Mouse (Mus musculus): ENCODE results near the gene Gatm.

Gene Gatm

DNA sequence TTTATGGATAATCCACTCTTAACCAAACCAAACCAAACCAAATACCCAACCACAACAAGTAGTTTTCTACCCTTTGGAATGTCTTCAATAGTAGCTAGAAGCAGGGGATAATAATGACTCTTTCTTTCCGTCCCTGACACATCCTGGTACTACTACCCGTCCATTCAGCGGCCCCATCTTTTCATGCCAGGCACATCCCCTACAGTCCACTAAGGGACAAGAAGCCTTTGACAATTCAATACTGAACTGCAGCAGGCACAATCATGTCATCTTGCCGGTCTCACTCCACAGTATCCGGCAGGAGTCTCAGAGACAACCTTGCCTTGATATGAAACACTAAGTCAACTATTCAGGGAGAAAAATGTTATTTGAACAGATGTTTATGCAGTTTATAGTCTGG lies 5.3 kb downstream of the Gatm start:
- DNase-seq = no peak

DNA sequence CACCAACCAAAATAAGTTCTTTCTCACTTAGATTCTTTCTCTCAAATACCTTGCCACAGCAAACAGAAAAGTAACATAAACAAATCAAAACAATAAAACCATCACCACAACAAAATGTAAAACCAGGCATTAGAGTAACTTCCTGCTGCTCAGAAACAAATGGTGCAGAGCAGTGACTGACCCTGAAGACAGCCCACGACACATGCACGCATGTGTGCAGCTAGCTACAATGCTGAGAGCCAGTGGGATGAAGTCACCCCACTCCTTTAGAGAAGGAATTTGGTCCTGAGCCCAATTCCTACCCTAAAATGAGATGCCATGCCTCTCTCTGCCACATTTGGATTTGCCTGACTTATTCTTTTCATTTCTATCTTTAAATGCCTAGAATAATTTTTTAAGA lies 9.7 kb downstream of the Gatm start:
- no peak for DNase-seq

DNA sequence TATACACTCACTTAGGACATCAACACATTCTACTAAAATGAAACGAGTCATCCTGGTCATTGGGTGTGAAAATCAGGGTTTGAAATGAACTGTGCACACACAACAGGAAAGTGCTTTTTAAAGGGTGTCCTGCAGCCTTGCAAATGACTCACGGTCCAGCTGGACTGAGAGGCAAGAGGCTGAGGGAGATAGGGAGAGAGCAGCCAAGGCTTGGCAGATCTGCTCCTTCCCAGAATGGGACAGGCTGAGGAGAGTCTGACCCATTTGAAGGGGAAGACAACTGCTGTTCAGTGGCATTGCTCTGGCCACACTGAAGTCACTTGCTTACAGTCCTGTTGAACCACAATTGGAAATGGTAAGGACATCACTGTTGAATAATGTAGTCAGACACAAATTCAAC lies 11.4 kb downstream of the Gatm start:
- no peak for DNase-seq

DNA sequence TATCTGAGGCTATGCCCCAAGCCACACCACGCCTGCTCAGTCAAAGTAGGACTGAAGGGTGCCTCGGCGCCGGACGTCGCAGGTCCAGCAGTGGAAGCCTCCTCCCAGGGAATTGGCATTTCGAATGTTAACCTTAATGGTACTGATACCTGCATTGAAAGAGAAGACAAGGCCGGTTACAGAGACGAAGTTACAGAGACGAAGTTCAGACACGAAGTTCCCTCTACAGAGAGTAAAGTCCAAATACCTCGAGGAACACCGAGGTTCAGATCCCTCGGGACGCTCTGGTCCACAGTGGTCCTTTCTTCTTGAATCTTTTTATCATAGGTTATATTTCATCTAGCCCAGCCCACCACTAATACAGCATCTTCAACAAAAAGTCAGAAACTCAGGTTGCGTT lies 15.6 kb downstream of the Gatm start:
- no peak for DNase-seq

DNA sequence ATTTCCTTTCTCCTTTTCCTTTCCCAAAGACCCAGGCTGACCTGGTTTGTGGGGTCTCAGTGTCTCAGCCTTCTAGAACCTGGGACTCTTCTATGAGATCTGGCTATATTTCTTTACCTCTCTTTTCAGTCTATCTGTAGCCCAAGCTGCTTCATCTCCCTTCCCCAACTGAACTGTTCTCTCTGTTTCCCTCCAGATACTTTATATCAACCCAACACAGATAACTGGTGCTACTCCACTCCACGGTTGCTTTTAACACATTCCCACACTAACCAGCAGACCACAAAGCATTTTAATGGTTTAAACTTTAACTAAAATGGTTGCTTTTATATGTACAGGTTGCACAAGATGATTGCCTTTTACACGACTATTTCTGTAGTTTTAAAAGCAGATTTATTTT lies 19.9 kb downstream of the Gatm start:
- no peak for DNase-seq

DNA sequence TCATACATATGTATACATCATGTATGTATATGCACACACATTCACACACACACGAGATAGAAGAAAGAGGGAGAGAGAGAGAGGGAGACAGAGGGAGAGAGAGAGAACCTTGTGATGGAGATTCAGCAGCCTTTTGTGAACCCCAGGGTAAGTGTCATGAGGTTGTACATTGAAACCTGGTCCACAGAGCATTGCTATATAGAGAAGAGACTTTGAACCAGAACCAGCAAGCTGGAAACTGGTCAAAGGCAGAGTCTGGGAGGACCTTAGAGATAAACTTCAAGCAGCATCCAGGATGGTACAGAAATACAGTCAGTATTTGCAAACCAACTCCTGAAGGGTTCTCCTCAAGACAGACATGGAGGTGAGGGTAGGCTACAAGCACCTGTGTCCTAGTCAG lies 20.8 kb downstream of the Gatm start:
- DNase-seq = no peak

DNA sequence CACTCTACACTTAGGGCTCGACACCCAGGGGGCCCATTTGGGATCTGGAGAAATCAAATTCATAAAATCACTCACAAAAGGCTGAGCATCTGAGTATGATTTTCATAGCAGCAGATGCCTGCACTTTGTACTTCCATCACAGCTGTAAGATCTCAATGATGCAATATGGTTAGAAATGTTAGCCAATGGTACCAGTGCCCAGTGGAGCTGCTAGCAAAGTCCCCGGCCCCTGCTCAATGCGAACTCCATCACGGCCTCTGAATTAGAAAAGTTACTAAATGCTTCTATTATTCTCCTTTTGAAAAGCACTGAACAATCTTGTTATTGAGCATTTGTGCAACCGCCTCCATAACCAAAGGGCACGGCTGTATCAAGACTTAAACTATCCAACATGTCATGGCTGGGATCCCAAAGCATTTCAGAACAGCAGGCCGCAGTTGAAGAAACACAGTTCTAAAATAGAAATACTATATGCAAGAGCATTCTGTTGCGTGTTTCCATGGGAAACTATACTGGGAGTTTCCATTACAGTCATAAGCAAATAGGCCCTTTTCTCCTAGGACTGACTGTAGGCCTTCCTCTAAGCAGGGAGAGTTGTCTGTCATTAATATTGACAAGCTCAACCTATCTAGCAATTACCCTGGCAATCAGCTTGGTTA lies 23.1 kb downstream of the Gatm start:
- no peak for DNase-seq

DNA sequence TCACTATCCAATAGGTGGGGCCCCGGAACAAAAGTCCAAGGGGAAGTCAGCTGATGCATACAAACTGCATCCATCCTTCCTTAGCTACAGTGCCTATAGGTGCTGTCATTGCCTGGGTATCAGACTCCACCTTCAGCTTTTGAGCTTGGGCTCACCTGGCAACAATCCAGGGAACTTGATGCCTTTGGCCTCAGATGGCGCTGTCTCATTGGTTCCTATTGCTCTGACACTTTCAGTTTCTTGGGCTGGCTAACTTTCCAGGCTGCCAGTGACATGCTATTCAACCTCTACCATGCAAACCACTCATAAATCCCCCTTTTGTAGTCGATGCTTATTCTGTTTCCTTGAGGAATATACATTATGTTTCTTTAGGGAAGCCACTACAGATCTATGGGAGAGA lies 24.8 kb downstream of the Gatm start:
- no peak for DNase-seq

DNA sequence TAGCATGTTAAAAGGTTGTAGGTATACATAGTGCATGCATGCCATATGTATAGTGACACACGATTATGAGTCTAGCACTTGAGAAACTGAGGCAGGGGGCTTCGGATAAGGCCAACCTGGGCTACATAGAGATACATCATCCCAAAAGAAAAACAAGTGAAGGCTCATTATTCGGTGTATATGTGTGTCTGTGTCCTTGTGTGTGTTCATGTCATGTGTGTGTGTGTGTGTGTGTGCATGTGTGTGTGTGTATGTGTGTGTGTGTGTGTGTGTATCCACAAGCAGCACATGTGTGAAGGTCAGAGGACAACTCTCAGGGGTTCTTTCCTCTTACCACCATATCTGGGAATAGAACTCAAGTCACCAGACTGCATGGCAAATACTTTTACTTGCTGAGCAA lies 28.8 kb downstream of the Gatm start:
- DNase-seq = no peak

DNA sequence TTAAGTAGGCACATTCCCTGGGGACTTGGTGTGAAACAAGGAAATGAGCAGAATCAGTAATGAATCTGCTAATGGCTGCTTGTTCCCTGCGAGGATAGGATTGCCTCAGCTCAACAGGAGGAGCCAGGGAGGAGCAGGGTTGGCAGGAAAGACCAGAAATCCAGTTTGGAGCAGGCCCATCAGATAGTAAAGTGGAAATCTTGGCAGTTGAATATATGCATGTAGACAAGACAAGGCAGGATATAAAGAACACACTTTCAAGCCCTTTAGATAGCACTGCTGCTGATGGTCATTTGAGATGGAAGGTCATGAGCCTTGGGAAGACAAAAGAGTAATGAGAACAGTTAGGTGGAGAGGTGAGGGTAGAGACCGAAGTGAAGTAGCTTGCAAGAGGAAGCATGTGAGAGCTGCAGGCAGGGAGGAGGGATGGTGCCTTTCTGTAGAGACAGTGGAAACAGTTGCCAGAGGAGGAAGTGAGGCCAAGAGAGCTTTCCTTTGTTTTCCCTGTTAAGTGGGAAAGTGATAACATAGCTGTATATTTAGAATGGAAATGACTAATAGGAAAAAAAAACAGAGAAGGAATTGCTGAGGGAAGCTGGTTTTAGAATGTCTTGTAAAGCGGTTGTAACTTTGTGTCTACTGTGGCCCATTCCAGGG lies 29.6 kb downstream of the Gatm start:
- DNase-seq = peak; percentile 46

DNA sequence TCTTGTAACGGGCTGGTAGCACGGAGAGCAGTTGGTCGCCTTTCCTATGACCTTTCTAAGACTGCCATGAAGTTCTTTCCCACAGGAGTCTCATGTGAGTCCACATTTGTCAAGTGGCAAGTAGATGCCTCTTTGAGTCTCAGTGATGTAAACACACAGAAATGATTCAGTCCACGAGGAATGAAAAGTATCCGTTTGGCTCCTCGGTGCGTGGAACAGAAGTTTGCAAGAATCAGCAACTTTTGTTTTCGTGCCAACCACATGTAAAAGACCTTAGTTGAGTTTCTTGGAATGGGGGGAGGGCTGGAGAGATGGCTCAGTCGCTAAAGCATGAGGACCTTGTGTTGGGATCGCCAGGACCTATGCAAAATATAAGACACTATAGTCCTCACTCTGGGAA lies 30.7 kb downstream of the Gatm start:
- DNase-seq = no peak

DNA sequence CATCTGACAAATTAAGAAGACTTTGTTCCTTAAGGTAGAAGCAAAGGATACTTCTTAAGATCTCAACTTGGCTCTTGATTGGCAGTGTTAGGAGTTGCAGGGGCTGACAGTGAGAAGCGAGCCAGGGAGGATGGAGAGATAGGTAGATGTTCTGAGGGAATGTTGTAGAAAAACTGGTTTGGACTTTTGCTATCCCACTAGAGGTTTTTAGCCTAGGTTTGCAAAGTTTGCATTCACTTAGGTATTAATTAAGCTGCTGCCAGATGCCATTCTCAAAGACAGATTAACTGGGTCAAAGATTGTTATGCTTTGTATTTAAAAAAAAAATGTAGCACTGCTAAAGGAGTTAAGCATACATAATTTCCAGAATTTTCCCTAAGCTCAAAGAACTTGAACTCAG lies 33.8 kb downstream of the Gatm start:
- no peak for DNase-seq

DNA sequence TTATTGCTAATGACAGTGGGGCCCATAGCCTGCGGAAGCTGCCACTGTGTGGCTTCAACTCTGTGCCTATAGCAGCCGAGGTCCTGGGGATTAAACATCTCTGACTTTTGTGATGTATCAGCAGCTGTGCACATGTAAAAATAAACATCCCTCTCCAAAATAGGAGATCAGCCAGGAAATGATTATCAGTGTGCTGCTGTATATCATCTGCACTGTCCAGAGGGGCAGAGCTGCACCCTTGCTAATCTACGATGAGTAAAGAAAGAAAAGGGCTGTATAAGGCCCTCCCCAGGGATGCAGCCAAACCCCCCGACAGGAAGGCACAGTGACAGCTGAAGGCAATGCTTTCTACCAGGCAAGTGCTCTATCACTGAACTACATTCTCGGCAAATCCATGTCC lies 34.8 kb downstream of the Gatm start:
- DNase-seq = peak; percentile 18

DNA sequence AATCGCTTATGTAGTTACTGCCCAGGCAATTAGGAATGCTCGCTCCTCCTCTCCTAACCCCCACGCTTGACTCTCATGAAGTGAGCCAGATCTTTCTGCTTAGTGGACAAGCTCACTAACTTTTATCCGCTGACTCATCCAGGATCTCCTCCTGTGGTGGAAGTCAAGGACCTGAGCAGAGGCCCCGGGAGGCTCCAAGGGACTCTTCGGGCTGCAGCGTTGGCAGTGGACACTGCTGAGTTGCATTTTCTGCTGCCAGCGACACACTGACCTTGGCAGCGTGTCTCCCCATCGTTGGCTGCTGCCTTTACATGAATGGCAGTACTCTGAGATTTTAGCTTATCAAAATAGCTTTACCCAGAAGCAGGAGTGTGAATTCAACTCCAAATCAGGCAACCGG lies 35.6 kb downstream of the Gatm start:
- DNase-seq = peak; percentile 75

DNA sequence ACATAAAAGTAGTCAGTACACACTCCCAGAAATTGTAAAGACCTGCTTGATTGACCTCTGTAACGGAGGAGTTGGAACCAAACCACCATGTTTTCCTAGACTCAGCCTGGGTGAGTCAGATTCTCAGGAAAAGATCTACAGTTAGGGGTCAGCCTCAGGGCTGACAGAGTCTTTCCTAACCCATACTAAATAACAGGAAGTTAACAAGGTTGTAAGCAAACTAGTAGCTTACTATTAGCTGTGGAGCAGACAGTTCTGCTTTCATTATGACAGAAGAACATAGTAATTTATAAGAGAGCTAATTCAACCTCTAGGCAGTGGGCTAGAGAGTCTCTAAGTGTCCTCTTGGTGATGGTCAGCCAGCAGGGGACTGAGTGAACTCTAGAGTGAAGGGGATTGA lies 38.7 kb downstream of the Gatm start:
- DNase-seq = no peak

DNA sequence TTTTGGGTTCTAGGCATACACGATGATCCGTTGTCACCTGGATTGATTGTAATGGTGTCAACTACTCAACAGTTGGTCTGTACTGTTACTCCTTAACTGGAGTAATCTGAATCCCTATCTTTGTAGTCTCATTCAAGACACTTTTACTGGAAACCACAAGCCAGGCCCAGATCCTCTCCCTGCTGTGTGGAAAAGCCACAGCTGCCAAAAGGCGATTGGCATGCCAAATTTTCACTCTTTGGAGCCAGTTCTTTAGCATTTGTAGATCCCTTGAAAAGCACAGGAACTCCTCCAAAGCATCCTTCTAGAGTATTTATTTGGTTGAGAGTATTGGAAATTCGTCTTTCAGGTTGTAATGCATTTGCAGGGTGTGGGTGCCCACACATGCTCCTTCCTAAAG lies 39.8 kb downstream of the Gatm start:
- no peak for DNase-seq

DNA sequence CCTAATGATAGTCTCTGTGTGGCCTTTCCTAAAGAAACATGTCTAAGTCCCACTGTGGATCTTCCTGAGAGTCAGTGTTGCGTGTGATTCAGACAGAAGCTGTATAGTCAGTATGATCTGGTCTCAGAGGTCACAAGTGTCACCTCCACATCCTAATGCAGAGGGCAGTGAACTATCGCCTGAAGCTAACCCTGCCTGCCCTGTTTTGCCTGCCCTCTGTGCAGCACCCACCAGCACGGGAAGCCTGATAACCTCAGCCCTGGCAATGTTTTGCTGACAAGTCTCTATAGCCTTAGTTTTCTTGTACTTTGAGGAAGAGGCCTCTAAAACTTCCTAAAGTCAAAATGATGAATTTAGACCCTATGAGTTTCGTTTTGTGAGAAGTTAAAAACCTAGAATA lies 40.7 kb downstream of the Gatm start:
- no peak for DNase-seq

DNA sequence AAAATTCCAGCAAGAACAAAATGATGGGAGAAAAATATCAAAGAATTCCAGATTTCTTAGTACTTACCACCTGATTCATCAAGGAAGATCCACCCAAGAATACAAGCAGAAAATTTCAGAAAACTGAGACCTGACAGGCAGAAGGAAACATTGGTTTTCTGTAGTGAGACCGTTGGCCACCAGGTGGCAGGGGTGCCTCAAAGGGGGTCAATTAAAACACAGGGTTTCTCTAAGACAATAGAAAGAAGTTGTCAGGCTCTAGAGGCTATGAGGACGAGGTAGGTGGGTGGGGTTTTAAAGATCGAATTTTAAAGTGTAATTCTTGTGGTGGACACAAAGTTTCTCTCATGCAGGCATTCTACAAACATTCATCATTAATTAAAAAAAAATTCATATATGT lies 41.7 kb downstream of the Gatm start:
- peak; percentile 82 for DNase-seq

DNA sequence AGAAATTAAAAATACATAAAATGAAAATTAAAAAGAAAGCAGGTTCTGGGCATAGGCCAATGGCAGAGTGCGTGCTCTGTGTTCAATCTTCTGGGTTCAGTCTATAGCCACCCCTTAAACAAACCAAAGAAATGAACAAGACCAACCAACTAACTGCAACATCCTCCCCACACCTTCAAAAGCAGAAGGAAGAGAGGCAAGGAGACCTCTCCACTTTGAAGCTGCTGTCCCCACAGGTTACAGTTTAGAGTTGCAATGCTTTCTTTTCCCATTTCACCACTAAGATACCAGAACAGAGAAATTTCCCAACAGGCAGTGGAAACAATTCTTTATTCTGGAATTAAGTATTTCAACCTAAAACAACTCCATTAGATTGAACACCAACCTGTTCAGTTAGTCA lies 48.9 kb downstream of the Gatm start:
- DNase-seq = no peak

DNA sequence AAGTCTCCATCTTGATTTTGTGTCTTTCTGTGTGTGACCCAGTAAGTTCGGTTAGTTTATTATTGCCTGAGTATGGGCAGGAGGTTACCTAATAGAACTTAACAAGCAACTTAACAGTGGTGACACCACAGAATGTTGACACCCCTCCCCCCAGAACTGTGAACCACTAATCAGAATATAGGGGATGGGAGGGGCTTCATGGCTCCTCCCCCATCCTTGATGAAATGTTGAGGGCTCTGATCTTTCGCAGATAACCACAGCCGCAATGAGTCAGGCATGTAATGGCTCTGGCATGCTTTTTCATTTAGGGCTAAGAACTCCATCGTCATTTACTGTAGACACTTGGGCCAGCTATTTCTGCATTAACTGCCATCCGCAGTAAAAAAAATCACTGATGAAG lies 49.9 kb downstream of the Gatm start:
- no peak for DNase-seq

DNA sequence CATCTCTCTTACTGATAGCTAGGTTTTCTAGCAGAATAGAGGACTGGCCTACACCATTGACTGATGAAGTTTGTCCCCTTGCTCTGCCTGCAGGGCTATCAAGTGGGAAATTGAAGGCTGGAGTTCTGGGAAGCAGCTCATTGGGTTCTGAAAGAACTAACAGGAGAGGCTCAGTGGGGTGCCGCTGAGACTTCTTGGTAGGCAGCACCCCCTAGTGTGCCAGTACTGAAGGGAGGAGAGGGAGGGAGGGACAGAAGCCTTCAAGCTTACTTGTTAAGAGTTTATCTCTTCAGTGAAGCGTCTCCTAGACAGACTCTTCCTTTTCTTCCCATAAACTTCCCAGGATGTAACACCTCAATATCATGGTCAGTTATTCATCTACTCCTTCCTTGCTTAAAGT lies 52.8 kb downstream of the Gatm start:
- DNase-seq = peak; percentile 67

Measured in kidney, postnatal 10 days (tissue).